Mouse (Mus musculus): ENCODE results near the gene Tbc1d23.

GRCm38 (mm10) chr16:57168236-57168635 is 63.1 kb downstream of the Tbc1d23 start:
- TF ChIP-seq POLR2A (IDR thresholded peaks at IDR 0.05; ENCODE audit: borderline replicate concordance, extremely low read depth, insufficient read depth, insufficient read length, poor library complexity, severe bottlenecking): no peak
- no peak for TF ChIP-seq CTCF (IDR thresholded peaks at IDR 0.05; ENCODE audit: borderline replicate concordance, extremely low read depth, insufficient read depth, insufficient read length)

All from brain, embryonic 14.5 days (tissue).